Mouse (Mus musculus) cortical plate, adult 2 months (tissue): Measurements from ENCODE around the gene Trpc4ap.

Experiments used
- CTCF ChIP-seq: fragments of 200-500 bp; IDR thresholded peaks from 2 replicates; pipeline ENCODE4 v1.5.1; 2011; ENCODE audit warnings: mild to moderate bottlenecking, control low read depth, low read length; ENCODE audit not compliant: insufficient read depth; ENCODE audit errors: extremely low read depth
- POLR2A ChIP-seq: fragments of 200-500 bp; IDR thresholded peaks from 2 replicates; pipeline ENCODE4 v1.6.1; 2011; ENCODE audit warnings: mild to moderate bottlenecking, low read length, control low read depth; ENCODE audit not compliant: insufficient read depth; ENCODE audit errors: extremely low read depth

- no peak for TF ChIP-seq CTCF
- no peak for TF ChIP-seq POLR2A
Measured at GRCm38 (mm10) chr2:155691336-155691722, 855 bp downstream of the Trpc4ap start.
